Mouse (Mus musculus) lung, embryonic 16.5 days (tissue): Measurements from ENCODE around the gene Gm45711. TPM values are rescaled to one million over a fixed set of nuclear protein-coding genes. Genes with fewer than 3 reads are reported as not detected.
"Not testable (repeated sequence)": the region's sequence is repeated elsewhere in the genome, so short reads cannot be mapped to it uniquely, and the experiment has no call there.

Experiments
- ATAC-seq: fragments of 200-750 bp; cut with Nextera tagmentation; 2 replicates; pipeline ENCODE4 v1.8.0; 2017; ENCODE audit warnings: low read depth, mild to moderate bottlenecking, moderate library complexity
- H3K27ac ChIP-seq: fragments of 300-500 bp; sonication (generic); 2 replicates; pipeline ENCODE4 v1.5.1; 2014; ENCODE audit warnings: mild to moderate bottlenecking, control low read depth, low read length
- H3K27me3 ChIP-seq: fragments of 300-500 bp; sonication (generic); 2 replicates; pipeline ENCODE4 v1.6.1; 2014; ENCODE audit warnings: low read depth, low read length, mixed read lengths; ENCODE audit not compliant: control insufficient read depth, insufficient read depth
- H3K36me3 ChIP-seq: fragments of 300-500 bp; sonication (generic); 2 replicates; pipeline ENCODE4 v1.6.1; 2014; ENCODE audit warnings: low read length; ENCODE audit not compliant: control insufficient read depth, insufficient read depth
- H3K4me1 ChIP-seq: fragments of 300-500 bp; sonication (generic); replicated peaks from 2 replicates; pipeline ENCODE4 v1.6.1; 2014; ENCODE audit warnings: low read length, mixed read lengths; ENCODE audit not compliant: control insufficient read depth, insufficient read depth
- H3K4me2 ChIP-seq: fragments of 300-500 bp; sonication (generic); 2 replicates; pipeline ENCODE4 v1.6.1; 2014; ENCODE audit warnings: low read depth, low read length, control low read depth
- H3K4me3 ChIP-seq: fragments of 300-500 bp; sonication (generic); 2 replicates; pipeline ENCODE4 v1.5.1; 2014; ENCODE audit warnings: mild to moderate bottlenecking, low read length, control low read depth
- H3K9ac ChIP-seq: fragments of 300-500 bp; sonication (generic); 2 replicates; pipeline ENCODE4 v1.6.1; 2014; ENCODE audit warnings: low read length, control low read depth
- H3K9me3 ChIP-seq: fragments of 300-500 bp; sonication (generic); 2 replicates; pipeline ENCODE4 v1.6.1; 2016; ENCODE audit warnings: low read length; ENCODE audit not compliant: control insufficient read depth
- WGBS: fragments of 180-500 bp; shearing (Covaris S2); extraction: QIAGEN DNeasy Blood & Tissue Kit; methylation state at CpG from one replicate; pipeline ENCODE4 v1.1.7; 2014; 5-methylcytosine and 5-hydroxymethylcytosine counted together
- polyA plus RNA-seq: library from polyadenylated mRNA; unstranded; fragments of >200 nt; fragmentation: Nextera tagmentation; extraction: Ambion mirVana; gene quantifications from 2 replicates; pipeline ENCODE4 v1.2.1, GENCODE M21; 2015

Gene Gm45711
- polyA plus RNA-seq, 1 experiment from 2014 or later, result not detected

DNA sequence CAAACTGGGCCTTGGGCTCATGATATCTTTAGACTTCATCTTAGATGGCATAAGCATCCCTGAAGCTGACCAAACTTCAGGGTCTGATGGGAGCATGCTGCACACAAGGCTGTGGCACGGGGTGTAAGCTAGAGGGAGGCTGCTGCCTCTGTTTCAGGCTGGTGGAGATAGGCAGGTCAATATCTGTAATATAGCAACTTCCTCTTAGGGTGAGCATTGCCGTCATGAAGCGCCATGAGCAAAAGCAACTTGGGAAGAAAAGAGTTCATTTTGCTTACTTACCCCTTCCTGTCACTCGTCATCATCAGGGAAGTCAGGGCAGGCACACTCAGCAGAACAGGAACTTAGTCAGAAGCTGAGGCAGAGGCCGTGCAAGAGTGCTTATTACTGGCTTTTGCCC, 23.9 kb upstream of the Gm45711 start:
- no peak overlapping the region for H3K4me2 ChIP-seq
- no peak overlapping the region for H3K4me3 ChIP-seq
- H3K36me3 ChIP-seq, result no peaks in the 10 kb centered on the region
- no peak for ATAC-seq
- no peak overlapping the region for H3K9ac ChIP-seq
- no peaks in the 10 kb centered on the region for H3K27me3 ChIP-seq
- no peak overlapping the region for H3K27ac ChIP-seq
- H3K9me3 ChIP-seq, result no peaks in the 10 kb centered on the region; the same call in 1 of the 2 replicates
- 49% methylated on average over 5 of the region's 5 CpGs for WGBS
- no peaks in the 10 kb centered on the region for H3K4me1 ChIP-seq

DNA sequence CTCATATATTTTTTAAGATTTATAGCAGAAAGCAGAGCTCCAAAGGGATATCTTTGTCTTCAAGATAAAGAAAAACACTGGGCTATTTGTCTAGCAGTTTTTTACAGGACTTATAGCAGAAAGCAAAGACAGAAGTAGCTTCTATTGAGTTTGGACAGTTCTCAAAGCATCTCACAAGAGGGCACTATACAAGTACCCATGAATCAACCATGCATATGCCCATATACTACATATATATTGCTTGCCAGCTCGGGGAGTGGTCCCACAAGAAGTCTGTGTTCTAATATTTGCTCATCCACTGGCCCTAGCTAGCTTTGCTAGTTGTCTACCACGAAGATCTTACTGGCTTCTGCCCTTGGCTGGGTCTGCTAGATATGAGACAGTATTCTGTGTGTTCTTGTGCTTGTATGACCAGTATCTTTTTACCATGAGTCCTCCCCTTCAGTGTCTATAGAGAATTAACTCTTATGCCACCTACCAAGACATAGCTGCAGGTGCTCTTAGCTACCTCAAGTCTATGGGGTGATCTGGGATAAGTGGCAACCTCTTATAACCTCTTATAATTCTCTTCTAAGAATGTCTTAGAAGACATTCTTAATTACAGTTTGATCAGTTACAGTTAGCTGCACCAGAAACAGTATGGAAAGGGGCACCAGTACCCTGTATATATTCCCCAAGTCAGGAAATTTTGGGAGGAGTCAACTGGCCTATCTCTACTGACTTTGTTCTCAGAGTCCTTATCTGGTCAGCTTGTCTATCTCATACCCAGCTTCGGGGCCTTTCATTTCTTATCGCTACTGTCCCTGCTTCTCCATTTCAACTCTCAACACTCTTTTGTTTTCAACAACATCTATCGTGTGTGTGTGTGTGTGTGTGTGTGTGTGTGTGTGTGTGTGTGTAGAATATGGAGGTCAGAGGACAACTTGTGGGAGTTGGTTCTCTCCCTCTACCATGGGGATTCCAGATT, 23.1 kb upstream of the Gm45711 start:
- WGBS, result 64% methylated on average over 5 of the region's 5 CpGs
- Histone ChIP-seq H3K4me1 (no peaks in the 10 kb centered on the region), H3K4me3 (no peak overlapping the region), H3K27ac (no peak overlapping the region), H3K9ac (no peak overlapping the region), H3K36me3 (no peaks in the 10 kb centered on the region), H3K27me3 (no peaks in the 10 kb centered on the region), H3K9me3 (no peaks in the 10 kb centered on the region; the same call in 1 of the 2 replicates), H3K4me2 (no peak overlapping the region)
- ATAC-seq, result no peak

DNA sequence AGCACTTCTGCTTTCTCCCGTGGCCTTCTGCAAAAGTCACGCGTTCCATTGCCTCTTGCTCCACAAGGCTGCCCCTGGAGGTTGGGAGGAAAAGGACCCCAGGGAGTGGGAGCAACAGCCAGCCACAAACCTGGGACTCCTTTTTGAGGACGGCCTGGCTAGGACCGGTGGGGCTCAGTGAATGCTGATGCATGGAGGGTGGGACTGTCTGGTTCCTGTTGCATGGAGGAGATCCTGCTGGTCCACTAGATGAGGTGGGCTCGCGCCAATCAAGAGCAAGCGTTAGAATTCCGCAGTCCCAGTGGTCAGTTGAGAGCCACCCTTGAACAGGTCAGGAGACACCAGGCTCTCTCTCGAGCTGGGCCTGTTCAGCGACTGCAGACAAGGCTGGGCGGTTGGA, 12.0 kb upstream of the Gm45711 start, which contains the start of gene Cmtm2b:
Gene Cmtm2b, plus strand, starts transcription at position 301 of the 400 bp plus-strand sequence.
- WGBS, result 85% methylated on average over 12 of the region's 12 CpGs
- H3K27me3 ChIP-seq, H3K36me3 ChIP-seq, H3K4me1 ChIP-seq, H3K27ac ChIP-seq, H3K9ac ChIP-seq, H3K4me3 ChIP-seq, H3K4me2 ChIP-seq, ATAC-seq, H3K9me3 ChIP-seq: not testable (repeated sequence)

DNA sequence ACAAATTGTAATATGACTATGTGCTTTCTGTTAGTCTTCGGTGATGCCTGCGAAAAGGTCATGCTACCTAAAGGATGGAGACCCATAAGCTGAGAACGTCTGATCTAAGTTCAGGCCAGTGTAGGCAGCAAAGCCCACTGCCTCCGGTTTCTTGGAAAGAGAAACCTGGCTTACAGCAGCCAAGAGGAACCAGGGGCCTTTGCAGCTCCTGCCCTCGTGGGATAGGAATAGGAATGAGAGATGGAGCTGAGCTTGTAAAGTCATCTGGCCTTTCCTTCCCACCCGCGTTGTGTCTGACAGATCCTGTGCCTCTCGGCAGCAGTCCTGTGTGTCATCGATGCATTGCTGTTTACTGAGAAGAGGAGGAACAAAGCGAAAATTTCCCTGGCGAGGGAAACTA, 11.4 kb upstream of the Gm45711 start, which contains the start of gene Gm11020:
Gene Gm11020, plus strand, starts transcription at position 301 of the 400 bp plus-strand sequence.
- not testable (repeated sequence) for H3K36me3 ChIP-seq, H3K4me3 ChIP-seq, ATAC-seq, H3K4me1 ChIP-seq, H3K9ac ChIP-seq, H3K9me3 ChIP-seq, H3K27ac ChIP-seq, H3K4me2 ChIP-seq, H3K27me3 ChIP-seq
- 76% methylated on average over 8 of the region's 11 CpGs for WGBS

DNA sequence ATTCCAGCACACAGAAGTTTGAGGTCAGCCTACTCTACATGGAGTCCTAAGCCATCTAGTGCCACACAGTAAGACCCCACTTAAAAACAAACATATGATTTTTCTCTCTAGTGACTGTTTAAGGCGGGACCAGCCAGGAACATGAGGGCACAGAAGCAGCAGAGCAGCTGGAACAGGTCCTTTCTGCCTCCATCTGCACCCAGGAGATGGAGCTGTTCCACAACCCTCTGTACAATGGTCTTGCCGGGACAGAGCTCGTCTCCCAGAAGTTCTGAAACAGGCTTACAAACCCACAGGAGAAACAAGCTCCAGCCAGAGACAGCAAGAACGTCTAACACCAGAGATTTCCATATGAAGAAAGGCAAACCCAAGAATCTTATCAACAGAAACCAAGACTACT, 3.4 kb upstream of the Gm45711 start:
- H3K36me3 ChIP-seq, result no peaks in the 10 kb centered on the region
- H3K4me3 ChIP-seq, result no peak overlapping the region
- H3K9me3 ChIP-seq, result no peaks in the 10 kb centered on the region
- H3K27ac ChIP-seq, result no peak overlapping the region
- WGBS, result 60% methylated on average over 4 of the region's 4 CpGs
- no peak overlapping the region for H3K9ac ChIP-seq
- H3K4me2 ChIP-seq, result no peak overlapping the region
- no peaks in the 10 kb centered on the region for H3K27me3 ChIP-seq
- H3K4me1 ChIP-seq, result no peaks in the 10 kb centered on the region
- ATAC-seq, result no peak

DNA sequence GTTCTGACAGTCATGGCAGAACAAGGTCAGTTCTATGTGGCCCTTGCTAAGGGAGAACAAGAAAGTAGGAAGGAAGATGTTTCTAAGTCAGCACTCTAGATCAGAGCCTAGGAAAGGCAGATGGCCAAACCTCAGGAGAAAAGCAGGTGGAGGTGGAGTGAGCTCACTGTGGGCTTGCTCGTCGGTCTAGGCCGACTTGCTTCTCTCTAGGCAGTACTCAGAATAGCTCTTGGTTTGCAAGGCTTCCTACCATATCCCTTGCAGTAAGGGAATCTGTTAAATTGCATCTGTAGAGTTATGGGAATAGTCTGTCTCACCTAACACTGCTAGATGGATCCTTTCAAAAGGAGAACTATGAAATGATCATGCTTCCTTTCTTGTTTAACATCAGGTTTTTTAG, 2.1 kb upstream of the Gm45711 start:
- not testable (repeated sequence) for H3K9me3 ChIP-seq, ATAC-seq, H3K4me3 ChIP-seq, H3K4me1 ChIP-seq, H3K9ac ChIP-seq, H3K36me3 ChIP-seq, H3K4me2 ChIP-seq, H3K27me3 ChIP-seq, H3K27ac ChIP-seq
- 88% methylated on average over 3 of the region's 3 CpGs for WGBS

DNA sequence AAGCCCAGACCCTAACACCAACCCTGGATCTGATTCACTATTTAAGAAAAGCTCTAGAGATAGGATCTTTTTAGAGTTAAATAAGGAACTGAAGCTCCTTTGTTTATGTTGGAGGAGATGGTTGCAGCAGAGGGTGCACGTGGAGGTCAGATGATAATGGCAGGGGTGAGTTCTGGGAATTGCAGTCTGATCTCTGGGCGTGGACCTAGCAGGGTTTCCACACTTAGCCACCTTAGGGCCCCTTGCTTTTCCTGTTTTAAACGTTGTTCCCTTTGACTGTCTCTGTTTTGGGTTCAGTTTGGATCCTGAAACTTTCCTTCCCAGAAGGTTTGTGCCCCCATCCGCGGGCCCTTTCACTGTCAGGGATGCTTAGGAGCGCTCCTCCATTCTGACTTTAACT, 1.5 kb downstream of the Gm45711 start:
- H3K4me3 ChIP-seq, H3K27ac ChIP-seq, H3K4me2 ChIP-seq, H3K36me3 ChIP-seq, H3K4me1 ChIP-seq, H3K9ac ChIP-seq, H3K27me3 ChIP-seq, ATAC-seq, H3K9me3 ChIP-seq: not testable (repeated sequence)
- WGBS, result 37% methylated on average over 6 of the region's 6 CpGs

DNA sequence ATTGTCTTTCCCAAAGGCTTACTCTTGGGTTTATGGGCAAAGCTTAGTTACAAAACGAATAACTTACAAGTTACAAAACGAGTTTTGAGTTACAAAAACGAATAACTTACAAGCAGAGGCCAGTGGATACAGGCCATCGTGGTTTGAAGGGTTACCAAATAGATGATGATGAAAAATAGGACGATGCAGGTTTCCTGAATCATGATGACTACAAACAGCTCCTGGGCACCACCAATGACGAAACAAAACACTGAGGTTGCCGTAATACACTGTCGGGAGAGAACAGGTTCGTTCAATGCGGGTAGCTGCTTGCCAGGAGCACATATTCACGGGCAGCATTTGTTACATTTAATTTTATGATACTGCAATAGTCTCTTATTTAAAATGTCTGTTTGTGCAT, 4.9 kb downstream of the Gm45711 start:
- no peak for ATAC-seq
- H3K9ac ChIP-seq, result no peak overlapping the region
- no peaks in the 10 kb centered on the region for H3K4me1 ChIP-seq
- H3K9me3 ChIP-seq, result no peaks in the 10 kb centered on the region
- no peak overlapping the region for H3K4me2 ChIP-seq
- 87% methylated on average over 11 of the region's 11 CpGs for WGBS
- no peak overlapping the region for H3K4me3 ChIP-seq
- H3K27ac ChIP-seq, result no peak overlapping the region
- no peaks in the 10 kb centered on the region for H3K27me3 ChIP-seq
- no peaks in the 10 kb centered on the region for H3K36me3 ChIP-seq

DNA sequence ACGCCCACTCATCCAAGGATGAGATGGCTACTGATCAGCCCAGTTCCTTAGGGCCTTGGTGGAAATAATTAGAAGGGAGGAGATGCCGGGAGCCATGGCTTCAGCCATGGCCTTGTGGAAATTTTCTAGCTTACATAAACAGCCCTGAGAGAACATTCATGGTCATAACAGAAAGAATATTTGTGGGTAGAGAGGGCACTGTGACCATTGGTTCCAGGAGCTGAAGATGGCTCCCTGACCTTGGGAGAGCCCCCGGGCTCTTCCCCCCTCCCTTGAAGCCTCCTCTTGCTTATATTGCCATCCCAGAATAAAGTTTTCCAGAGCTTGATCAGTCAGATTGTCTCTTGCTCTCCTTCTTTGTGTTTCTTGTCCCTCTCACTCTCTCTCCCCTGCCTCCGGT, 7.3 kb downstream of the Gm45711 start:
- H3K27ac ChIP-seq, H3K27me3 ChIP-seq, H3K9me3 ChIP-seq, H3K9ac ChIP-seq, H3K36me3 ChIP-seq, H3K4me1 ChIP-seq, ATAC-seq, H3K4me2 ChIP-seq, H3K4me3 ChIP-seq: not testable (repeated sequence)
- WGBS, result 93% methylated on average over 4 of the region's 4 CpGs
